Mouse (Mus musculus) G1E-ER4 (cell line): ENCODE measurements around the gene Tnnt3. TPM values are rescaled to one million over a fixed set of nuclear protein-coding genes. Genes with fewer than 3 reads are reported as not detected.

Experiments used
- GATA1 ChIP-seq: IDR thresholded peaks from one replicate; pipeline ENCODE4 v1.8.0; 2012; ENCODE audit warnings: low read length, inconsistent platforms
- polyA plus RNA-seq: library from polyadenylated mRNA; stranded (reverse); fragments of >175 nt; gene quantifications from 2 replicates; pipeline ENCODE4 v1.2.3, GENCODE M21; 2012

The Tnnt3 gene
- polyA plus RNA-seq: not detected in 2 replicates

DNA sequence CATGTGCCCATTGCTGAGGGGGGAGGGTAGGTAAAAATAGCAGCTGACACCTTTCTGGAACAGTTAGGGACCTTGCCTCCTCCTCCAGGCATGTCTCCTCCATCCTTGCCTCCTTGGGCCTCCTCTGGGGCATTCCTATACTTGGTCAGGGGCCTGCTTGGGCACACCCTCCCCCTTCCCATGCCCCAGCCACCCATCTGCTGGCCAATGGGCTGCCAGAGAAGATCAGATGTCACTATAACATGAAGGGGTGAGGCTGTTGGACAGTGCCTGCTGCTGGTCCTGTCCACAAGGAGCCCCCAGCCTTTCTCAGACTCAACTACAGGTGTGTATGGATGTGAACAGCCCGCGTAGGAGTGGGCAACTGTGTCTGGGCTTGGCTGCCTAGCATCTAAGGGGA is at the start of gene Tnnt3:
Tnnt3 (plus strand) TSS at position 262 of the 400 bp plus-strand sequence.
- TF ChIP-seq GATA1: no peak

DNA sequence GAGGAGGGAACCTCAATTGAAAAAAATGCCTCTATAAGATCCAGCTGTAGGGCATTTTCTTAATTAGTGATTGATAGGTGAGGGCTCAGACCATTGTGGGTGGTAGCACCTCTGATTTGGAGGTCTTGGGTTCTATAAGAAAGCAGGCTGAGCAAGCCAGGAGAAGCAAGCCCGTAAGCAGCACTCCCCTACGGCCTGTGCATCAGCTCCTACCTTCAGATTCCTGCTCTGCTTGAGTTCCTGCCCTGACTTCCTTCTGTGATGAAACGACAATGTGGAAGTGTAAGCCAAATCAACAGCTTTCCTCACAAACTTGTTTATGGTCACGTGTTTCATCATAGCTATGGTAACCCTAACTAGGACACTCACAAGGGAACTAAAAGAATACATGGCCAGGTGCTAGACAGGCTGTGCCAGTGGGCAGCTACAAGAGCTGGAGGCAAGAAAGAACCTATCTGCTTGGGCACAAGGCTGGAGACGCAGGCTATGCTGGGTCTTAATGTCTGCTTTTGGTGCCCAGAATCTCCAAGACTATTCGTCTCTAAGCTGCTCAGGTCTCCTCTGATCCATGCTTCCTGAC is 49.5 kb upstream of the Tnnt3 start:
- TF ChIP-seq GATA1: no peak

DNA sequence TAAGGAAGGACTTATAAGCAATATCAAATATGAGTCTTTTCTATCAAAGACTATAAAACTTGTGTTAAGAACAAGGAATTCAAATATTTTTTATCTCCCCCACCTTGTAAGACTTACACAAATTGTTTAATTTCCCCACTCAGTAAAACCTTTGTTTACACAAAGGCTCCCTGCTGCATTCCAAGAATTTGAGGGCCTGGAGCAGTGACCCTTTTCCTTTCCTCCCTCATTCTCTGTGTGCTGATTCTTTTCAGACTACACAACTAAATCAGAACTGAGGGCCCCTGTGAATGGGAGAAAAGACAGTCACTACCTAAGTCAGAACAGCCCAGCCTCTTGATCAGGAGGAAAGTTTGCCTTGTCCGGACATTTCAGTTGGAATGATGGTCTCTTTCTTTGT is 43.9 kb upstream of the Tnnt3 start:
- TF ChIP-seq GATA1: no peak

DNA sequence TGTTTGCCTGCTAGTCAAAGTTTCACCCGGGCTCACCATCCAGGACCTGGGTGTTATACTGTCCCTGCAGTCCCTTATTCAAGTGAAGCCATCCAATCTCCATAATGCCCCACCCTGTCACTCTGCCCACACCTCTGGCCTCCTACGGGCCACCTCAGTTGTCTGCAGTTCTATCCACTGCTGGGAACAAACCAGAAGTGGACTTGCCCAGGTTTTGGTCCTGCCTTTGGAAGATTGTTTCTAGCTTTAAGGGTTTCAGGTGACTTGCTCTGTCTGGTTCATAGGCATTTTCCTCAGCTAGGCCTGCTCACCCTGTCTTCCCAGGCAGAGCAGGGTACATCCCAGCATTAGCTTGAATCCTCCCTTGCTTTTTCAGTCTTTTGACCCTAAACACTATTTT is 43.4 kb upstream of the Tnnt3 start:
- no peak for TF ChIP-seq GATA1

DNA sequence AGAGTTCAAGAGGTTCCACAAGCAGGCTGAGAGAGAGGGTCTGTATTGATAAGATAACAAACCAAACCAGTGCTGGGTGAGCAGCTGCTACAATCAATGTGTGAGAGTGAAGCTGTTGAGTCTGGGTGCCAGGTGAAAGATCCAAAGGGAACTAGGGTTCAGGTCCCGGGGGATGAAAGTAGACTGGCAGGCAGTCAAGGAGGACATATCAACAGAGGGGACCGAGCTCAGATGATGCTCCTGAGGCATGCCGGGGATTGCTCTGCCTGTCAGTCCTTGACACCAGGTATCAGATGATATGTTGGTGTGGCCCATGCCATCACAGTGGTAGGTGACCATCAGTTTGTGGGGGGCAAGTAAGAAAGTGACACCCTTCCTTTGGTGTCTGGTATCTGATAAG is 41.8 kb upstream of the Tnnt3 start:
- no peak for TF ChIP-seq GATA1

DNA sequence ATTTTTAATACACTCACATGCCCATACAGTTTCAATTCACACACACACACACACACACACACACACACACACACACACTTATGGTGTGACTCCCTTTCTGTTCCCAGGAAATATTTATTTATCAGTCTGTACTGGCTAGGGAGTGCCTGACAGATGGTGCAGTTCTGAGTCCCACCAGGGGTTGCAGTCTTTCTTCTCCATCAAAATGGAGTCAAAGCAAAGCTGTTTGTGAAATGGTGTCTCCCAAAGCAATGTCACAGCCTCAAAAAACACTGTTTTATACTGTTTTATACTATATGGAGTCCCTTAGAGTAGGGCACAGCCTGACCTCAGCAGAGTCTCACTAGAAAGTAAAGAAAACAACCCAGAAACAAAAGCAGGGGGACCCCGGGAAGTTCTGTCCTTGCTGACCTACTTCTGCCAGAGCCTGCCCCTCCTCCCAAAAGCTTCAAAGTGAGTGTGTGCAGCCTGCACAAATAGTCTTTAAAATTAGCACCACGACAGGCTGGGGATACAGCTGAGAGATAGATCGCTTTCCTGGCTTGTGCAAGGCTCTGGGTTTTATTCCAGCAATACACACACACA is 41.3 kb upstream of the Tnnt3 start:
- no peak for TF ChIP-seq GATA1

DNA sequence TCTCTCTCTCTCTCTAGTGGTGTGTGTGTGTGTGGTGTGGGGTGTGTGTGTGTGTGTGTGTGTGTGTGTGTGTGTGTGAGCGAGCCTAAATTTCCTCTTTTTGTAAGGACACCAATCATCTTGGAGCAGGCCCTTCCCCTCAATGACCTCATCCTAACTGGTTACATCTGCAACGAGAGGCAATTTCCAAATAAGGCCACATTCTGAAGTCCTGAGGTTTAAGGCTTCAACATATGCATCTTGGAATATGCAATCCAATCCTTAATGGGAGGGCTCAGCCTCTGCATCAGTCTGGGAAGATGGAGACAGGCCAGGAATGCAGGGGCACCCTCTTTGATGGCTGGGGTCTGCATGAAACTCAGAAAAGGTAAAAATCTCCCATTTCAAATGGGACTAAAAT is 40.6 kb upstream of the Tnnt3 start:
- no peak for TF ChIP-seq GATA1

DNA sequence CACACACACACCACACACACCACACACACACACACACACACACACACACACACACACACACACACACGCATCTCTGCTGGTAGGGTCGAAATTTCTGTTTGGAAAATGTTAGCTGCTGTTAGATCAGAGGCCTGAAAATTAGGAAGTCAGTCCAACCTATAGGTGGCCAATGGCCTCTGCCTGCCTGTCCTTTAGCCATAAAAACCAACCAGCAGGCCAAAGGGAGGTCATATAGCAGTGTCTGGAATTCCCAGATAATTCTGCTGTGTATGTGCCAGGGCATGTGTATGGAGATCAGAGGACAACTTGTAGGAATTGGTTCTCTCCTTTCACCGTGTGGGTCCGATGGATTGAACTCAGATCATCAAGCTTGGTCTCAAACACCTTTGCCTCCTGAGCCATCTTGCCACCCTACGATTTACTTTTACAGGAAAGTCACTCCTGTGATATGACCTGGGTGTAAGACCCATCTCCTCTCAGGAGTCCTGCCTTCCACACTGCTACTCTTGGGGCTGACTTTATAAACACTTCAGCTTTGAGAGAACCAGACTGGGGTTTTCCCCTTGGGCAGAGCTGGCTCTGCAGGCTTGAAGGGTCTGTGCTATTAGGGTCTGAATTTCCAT is 39.8 kb upstream of the Tnnt3 start:
- TF ChIP-seq GATA1: no peak

DNA sequence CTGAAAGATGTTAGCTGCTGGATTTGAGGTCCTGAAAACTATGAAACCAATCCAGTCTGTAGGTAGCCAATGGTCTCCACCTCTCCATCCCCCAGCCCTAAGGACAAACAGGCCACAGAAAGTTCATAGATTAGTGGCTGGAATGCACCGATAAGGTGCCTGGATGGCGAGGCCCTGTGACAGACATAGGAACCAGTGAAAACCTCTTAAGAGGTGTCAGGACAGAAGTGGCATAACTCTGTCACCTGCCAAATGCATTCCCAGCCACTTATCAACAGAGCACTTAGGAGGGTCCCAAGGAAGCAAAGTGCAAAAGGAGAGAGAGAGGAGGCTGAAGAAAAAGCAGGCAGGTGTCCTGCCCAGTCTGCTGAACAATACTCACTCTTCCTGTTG is 39.3 kb upstream of the Tnnt3 start:
- TF ChIP-seq GATA1: no peak

DNA sequence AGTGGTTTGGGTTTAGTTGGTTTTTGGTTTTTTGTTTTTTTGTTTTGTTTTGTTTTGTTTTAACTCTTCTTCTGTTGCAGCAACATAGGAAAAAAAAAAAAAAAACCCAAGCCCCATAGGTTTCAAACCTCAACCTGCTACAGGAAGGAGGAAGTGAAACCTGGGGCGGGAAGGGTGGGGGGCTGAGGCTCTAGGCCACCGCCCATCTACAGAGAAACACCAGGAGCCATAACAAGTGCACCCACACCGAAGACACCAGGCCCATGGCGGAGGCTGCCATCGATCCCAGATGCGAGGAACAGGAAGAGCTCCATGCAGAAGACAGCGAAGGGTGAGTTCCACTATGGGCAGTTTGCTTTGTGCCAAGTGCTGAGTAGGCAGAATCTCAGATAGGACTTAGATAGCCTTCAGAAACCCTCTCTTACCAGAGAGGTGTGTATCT is 38.0 kb upstream of the Tnnt3 start, which contains the start of gene Lsp1:
Lsp1 (plus strand) TSS at position 174 of the 442 bp plus-strand sequence.
- no peak for TF ChIP-seq GATA1

DNA sequence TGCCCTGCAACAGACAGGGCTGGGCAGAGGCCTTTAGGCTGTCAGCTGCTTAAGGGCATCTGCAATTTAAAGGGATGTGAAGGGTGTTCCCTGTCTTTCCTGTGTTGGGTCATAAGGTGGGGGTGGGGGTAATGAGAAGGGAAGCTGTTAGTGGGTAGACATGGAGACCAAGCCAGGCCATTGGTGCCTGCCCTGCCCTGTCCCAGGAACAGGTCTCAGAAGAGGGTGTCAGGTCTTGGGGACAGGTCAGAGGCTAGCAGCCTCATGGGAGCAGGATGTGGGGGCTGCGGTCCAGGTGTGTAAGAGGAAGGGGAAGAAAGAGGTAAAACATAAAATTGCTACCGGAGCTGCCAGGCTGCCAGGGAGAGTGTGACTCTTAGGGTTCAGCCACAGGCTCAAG is 37.2 kb upstream of the Tnnt3 start:
- TF ChIP-seq GATA1: no peak

DNA sequence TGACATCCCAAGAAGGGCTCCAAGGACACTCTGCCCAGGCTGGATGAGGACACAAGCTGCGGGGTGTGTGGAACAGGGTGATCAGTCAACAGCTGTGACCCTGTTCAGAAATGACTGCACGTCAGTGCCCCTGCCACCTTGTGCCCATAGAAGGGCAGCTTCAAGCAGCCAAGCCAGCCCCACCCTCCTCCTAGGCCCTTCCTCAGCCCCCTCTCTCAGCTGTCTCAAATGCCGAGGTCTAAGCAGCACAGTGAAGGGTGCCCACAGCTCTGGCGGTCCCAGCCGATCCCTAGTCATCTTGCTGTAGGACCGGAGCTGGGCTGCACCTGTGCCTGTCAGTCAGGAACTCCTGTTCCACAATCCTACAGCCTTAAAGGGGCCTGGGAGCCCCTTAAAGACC is 36.4 kb upstream of the Tnnt3 start:
- TF ChIP-seq GATA1: no peak

DNA sequence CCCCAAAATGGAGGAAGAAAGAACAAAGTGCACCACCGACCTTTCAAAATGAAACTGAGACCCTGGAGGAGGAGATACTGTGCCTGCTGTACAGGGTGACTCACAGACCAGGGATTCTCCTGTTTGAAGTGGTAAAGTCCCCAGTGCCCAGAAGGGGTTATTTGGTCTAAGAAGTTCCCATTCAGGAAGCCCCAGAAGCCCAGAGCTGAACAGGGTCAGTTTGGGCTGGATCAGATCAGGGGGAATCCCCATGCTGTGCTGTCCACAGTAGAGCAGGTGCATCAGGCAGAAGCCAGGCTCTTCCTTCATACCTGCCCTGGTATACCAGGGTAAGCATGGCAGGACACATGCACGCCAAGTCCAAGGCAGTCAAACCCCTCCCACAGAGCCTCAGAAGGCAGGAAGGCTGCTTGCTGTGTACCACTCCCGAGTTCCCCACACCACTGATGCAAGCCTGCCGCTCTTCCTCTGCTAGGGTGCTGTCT is 36.0 kb upstream of the Tnnt3 start:
- no peak for TF ChIP-seq GATA1

DNA sequence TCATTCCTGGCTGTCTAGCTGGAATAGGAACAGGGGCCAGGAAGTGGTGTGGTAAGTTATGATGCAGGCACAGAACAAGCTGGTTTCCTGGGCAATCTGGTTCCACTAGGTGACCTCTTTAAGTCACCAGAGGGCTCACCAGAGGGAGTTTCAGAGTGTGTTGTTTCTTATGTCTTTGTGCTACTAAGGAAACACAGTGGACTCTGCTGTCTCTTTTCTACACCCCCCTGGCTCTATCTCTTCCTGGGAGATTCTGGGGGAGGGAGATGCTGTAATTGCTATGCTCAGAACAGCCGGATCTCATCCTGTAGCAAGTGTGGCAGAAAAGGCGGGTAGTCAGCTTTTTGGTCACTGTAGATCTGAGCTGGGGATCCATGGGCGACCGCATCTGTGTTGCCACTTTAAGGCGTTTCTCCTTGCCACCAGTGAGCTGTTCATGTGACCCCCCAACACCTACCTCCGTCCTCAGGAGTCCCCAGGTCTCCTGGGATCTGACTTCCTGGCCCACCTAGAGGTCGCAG is 28.4 kb upstream of the Tnnt3 start:
- no peak for TF ChIP-seq GATA1

DNA sequence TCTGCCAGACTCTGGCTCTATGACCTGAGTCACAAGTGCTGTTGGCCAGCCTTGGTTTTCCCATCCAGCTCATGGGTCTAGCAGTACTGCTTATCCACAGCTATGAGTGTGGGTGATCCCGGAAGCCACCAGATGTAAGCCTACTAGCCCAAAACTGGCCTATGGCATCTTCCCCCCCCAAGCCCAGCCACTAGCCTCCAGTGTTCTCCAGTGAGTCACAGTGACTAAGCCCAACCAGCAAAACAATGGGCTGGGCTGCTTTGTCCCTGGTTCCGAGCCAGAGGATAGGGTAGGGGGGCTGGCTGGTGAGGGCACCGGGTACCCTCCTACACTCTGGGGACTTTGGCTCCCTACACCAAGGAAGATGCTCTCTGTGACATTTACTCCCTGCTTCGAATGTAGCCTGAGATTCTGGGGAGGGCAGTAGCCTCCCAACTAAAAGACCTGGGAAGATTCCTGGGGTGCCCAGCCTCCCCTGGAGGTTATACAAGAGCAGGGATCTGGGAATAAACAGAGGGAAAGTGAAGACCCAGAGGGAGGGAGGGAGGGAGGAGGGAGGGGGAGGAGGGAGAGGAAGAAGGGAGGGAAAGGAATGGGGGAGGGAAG is 27.7 kb upstream of the Tnnt3 start:
- TF ChIP-seq GATA1: no peak

DNA sequence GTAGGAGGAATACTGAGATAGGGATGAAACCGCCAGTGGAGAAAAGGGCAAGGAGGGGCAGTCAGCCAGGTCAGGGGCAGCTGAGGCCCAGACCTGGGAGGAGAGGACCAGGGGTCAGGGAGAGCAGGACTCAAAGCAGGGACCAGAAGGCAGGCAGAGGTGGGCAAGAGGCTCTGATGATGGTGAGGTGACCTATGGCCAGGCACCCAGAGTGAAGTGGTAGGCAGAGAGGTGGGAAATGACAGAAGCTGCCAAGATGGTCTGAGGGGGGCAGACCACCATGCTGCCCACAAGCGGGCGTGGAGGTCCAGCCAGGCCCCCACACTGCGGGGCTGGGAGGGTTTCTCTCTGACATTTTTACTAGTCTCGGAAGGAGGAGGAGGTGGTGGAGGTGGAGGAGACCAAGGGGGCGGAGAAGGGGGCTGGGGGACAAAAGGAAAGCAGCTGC is 27.2 kb upstream of the Tnnt3 start:
- TF ChIP-seq GATA1: no peak
